Mouse (Mus musculus) liver, embryonic 14.5 days (tissue): Measurements from ENCODE around the gene Cidec.
A peak's percentile ranks its signal among the peaks of the same experiment; 100 is the strongest.

ENCODE experiments used
- CTCF ChIP-seq: IDR thresholded peaks from 2 replicates; pipeline ENCODE4 v1.5.1; 2016; ENCODE audit warnings: antibody characterized with exemption, low read depth, control low read depth
- EP300 ChIP-seq: IDR thresholded peaks from 2 replicates; pipeline ENCODE4 v1.6.1; 2016; ENCODE audit warnings: antibody characterized with exemption, low read depth

DNA sequence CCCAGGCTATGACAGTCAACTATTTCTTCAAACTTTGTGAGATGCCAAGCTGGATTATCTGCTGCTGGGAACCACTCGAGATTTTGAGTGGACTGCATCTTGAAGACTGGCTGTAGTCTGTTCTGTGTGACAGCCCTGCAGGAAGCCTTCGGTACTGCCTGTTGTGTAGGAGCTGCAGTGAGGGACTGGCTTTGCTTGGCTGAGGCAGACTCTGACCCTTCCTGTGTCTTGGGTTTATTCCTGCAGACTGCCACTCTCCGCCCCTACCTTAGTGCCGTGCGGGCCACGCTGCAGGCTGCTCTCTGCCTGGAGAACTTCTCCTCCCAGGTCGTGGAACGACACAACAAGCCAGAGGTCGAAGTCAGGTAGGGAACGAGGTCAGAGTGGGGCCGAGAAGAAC lies 55.1 kb downstream of the Cidec start:
- TF ChIP-seq CTCF: peak; percentile 33; the same call in 1 of the 2 replicates
- no peak for TF ChIP-seq EP300
